24 mouse cellular contexts compared by ENCODE assay signal in the genomic region with DNA sequence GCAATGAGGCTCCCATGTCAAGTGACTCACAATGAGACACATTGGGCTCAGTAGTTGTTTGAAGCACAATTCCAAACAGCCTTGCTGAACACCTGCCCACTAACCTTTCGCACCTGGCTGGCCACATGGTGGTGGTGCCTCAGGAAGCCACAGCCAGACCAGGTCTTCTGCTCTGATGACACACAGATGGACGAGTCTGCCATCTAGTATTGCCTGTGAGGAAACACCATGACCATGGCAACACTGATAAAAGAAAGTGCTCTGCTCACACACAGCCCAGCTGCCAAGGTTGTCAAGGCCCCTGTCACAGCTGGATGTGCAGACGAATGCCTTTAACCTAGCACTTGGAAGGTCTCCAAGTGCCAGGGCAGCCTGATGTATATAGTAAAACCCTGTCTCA. TPM values are rescaled to one million over a fixed set of nuclear protein-coding genes. Genes with fewer than 3 reads are reported as not detected.
DNase-seq lines count a peak whose midpoint lies in the region; ATAC-seq lines count a peak whose summit lies in the region.
"Had no signal": no experiment of that assay in that cellular context is flagged by ENCODE, and none has a peak within 500 bp of the region (broad histone marks: within the 10 kb centered on the region; RNA-seq: fewer than 3 reads in every experiment).

No protein-coding gene starts in this region.

- no peak overlapping the region for H3K4me3 ChIP-seq in midbrain, embryonic 13.5 days (replicated peaks)
- H3K4me3 ChIP-seq in midbrain, embryonic 15.5 days = no peak overlapping the region
- H3K4me3 ChIP-seq: embryonic facial prominence, embryonic 15.5 days; erythroblast, embryonic 14.5 days; forebrain, embryonic 10.5 days; gastrocnemius, adult 2 months; heart, embryonic 12.5 days; hindbrain, embryonic 10.5 days; intestine, embryonic 15.5 days had no signal

- H3K9me3 ChIP-seq in midbrain, embryonic 13.5 days = no peaks in the 10 kb centered on the region
- no peaks in the 10 kb centered on the region for H3K9me3 ChIP-seq in midbrain, embryonic 15.5 days
- H3K9me3 ChIP-seq: embryonic facial prominence, embryonic 15.5 days; forebrain, embryonic 10.5 days; heart, embryonic 12.5 days; hindbrain, embryonic 10.5 days; intestine, embryonic 15.5 days had no signal

- 0 out of 2 replicates have a peak overlapping the region, but pooled peaks have one; percentile 3 for H3K9ac ChIP-seq in midbrain, embryonic 13.5 days (replicated peaks)
- no peak overlapping the region for H3K9ac ChIP-seq in midbrain, embryonic 15.5 days
- H3K9ac ChIP-seq: embryonic facial prominence, embryonic 15.5 days; heart, embryonic 12.5 days; hindbrain, embryonic 14.5 days; intestine, embryonic 15.5 days had no signal

- peak; percentile 54 for DNase-seq in adrenal gland, postnatal 14 days
- no peak for DNase-seq in adrenal gland, adult 18-20 months (ENCODE audit: low spot score in 2 of 2)
- peak; percentile 34 for DNase-seq in NIH3T3 (ENCODE audit: low read depth)
- DNase-seq in layer of hippocampus, adult 9-10 months (ENCODE audit: low spot score) = no peak
- DNase-seq in thymus, postnatal 25 days = no peak
- DNase-seq: B cell, adult 2 months; cerebellum, adult 11 months; cerebellum, adult 8-10 months; cerebellum, postnatal 14 days; embryo, embryonic 11 days; gastrocnemius, adult 2 months; gastrocnemius, postnatal 25 days had no signal

- WGBS in midbrain, embryonic 13.5 days = 83% methylated on average over 3 of the region's 3 CpGs
- WGBS in midbrain, embryonic 15.5 days = 77% methylated on average over 3 of the region's 3 CpGs

- no peak overlapping the region for H3K27ac ChIP-seq in midbrain, embryonic 13.5 days
- H3K27ac ChIP-seq in midbrain, embryonic 15.5 days = no peak overlapping the region
- H3K27ac ChIP-seq: embryonic facial prominence, embryonic 15.5 days; forebrain, embryonic 10.5 days; gastrocnemius, adult 2 months; hindbrain, embryonic 10.5 days; hindbrain, embryonic 14.5 days; intestine, embryonic 15.5 days had no signal

- peaks cover 97% of the 10 kb centered on the region for H3K36me3 ChIP-seq in midbrain, embryonic 13.5 days
- H3K36me3 ChIP-seq in midbrain, embryonic 15.5 days (replicated peaks) = peaks cover 82% of the 10 kb centered on the region

- no peaks in the 10 kb centered on the region for H3K27me3 ChIP-seq in midbrain, embryonic 13.5 days
- no peaks in the 10 kb centered on the region for H3K27me3 ChIP-seq in midbrain, embryonic 15.5 days (replicated peaks)
- H3K27me3 ChIP-seq: embryonic facial prominence, embryonic 15.5 days; heart, embryonic 12.5 days; intestine, embryonic 15.5 days had no signal

- H3K4me1 ChIP-seq in midbrain, embryonic 13.5 days (replicated peaks) = no peaks in the 10 kb centered on the region
- no peaks in the 10 kb centered on the region for H3K4me1 ChIP-seq in midbrain, embryonic 15.5 days
- H3K4me1 ChIP-seq: embryonic facial prominence, embryonic 15.5 days; forebrain, embryonic 10.5 days; heart, embryonic 12.5 days; hindbrain, embryonic 10.5 days; intestine, embryonic 15.5 days had no signal

- ATAC-seq in midbrain, embryonic 13.5 days = no peak
- ATAC-seq in midbrain, embryonic 15.5 days (replicated peaks) = no peak
- ATAC-seq: forebrain, embryonic 14.5 days; intestine, embryonic 15.5 days had no signal

- no peak overlapping the region for H3K4me2 ChIP-seq in midbrain, embryonic 13.5 days (replicated peaks)
- H3K4me2 ChIP-seq in midbrain, embryonic 15.5 days = no peak overlapping the region
- H3K4me2 ChIP-seq: embryonic facial prominence, embryonic 15.5 days; heart, embryonic 12.5 days; hindbrain, embryonic 14.5 days; intestine, embryonic 15.5 days had no signal

RNA-seq across cellular contexts. Expression of gene Use1, which starts 15.5 kb away (rescaled TPM):
- 165 and 179 TPM in 2 replicates for total RNA-seq in adrenal gland, postnatal 14 days (2021)
- 100 to 1,000 TPM; 203 to 204 TPM for total RNA-seq in adrenal gland, adult 18-20 months (2021)
- polyA plus RNA-seq in midbrain, embryonic 13.5 days (2015; fragmentation: Nextera tagmentation; extraction: Ambion mirVana) = 108 and 109 TPM in 2 replicates
- polyA plus RNA-seq in midbrain, embryonic 15.5 days (2015; fragmentation: Nextera tagmentation; extraction: Ambion mirVana) = 117 and 119 TPM in 2 replicates

RNA-seq across cellular contexts. Expression of gene Ocel1, which starts 20.0 kb away (rescaled TPM):
- 17.4 and 17.9 TPM in 2 replicates for total RNA-seq in adrenal gland, postnatal 14 days (2021)
- total RNA-seq in adrenal gland, adult 18-20 months (2021) = 10 to 100 TPM; 14.4 to 18.6 TPM
- polyA plus RNA-seq in midbrain, embryonic 13.5 days (2015; fragmentation: Nextera tagmentation; extraction: Ambion mirVana) = 4.9 and 5.3 TPM in 2 replicates
- polyA plus RNA-seq in midbrain, embryonic 15.5 days (2015; fragmentation: Nextera tagmentation; extraction: Ambion mirVana) = 6.5 and 6.8 TPM in 2 replicates

RNA-seq across cellular contexts. Expression of gene Nr2f6, which starts 30.6 kb away (rescaled TPM):
- 61.1 and 65.7 TPM in 2 replicates for total RNA-seq in adrenal gland, postnatal 14 days (2021)
- 10 to 100 TPM; 63.9 to 76.0 TPM for total RNA-seq in adrenal gland, adult 18-20 months (2021)
- 17.0 and 21.7 TPM in 2 replicates for polyA plus RNA-seq in midbrain, embryonic 13.5 days (2015; fragmentation: Nextera tagmentation; extraction: Ambion mirVana)
- polyA plus RNA-seq in midbrain, embryonic 15.5 days (2015; fragmentation: Nextera tagmentation; extraction: Ambion mirVana) = 25.0 and 28.7 TPM in 2 replicates

RNA-seq across cellular contexts. Expression of gene Ushbp1, which starts 44.5 kb away (rescaled TPM):
- total RNA-seq in adrenal gland, postnatal 14 days (2021) = 30.9 and 37.6 TPM in 2 replicates
- 10 to 100 TPM; 14.0 to 16.5 TPM for total RNA-seq in adrenal gland, adult 18-20 months (2021)
- 4.8 and 5.4 TPM in 2 replicates for polyA plus RNA-seq in midbrain, embryonic 13.5 days (2015; fragmentation: Nextera tagmentation; extraction: Ambion mirVana)
- 7.4 and 7.7 TPM in 2 replicates for polyA plus RNA-seq in midbrain, embryonic 15.5 days (2015; fragmentation: Nextera tagmentation; extraction: Ambion mirVana)
- total RNA-seq: common myeloid progenitor, adult 5-6 weeks; granulocyte monocyte progenitor cell, adult 5-6 weeks had no signal

RNA-seq across cellular contexts. Expression of gene Babam1, which starts 45.5 kb away (rescaled TPM):
- total RNA-seq in adrenal gland, postnatal 14 days (2021) = 85.5 and 88.4 TPM in 2 replicates
- 100 to 1,000 TPM in 1 of 2 experiments, 10 to 100 TPM in 1; 97.9 to 107 TPM for total RNA-seq in adrenal gland, adult 18-20 months (2021)
- 83.7 and 96.9 TPM in 2 replicates for polyA plus RNA-seq in midbrain, embryonic 13.5 days (2015; fragmentation: Nextera tagmentation; extraction: Ambion mirVana)
- 101 and 102 TPM in 2 replicates for polyA plus RNA-seq in midbrain, embryonic 15.5 days (2015; fragmentation: Nextera tagmentation; extraction: Ambion mirVana)

Comparison
In these comparisons a context has a peak if more than half of its experiments do, and no peak if none do; other contexts are left out.
1. DNase-seq: peak in adrenal gland, postnatal 14 days (single experiment) and NIH3T3 (single experiment); none in adrenal gland, adult 18-20 months (0 of 2), layer of hippocampus, adult 9-10 months (single experiment) and thymus, postnatal 25 days (single experiment).